Mouse (Mus musculus) large intestine, adult 2 months (tissue): ENCODE measurements at regions not wholly inside any gene's neighbourhood (a gene's known extent, or its start where the extent isn't known, plus 50 kb on each side); places are given as distances from the start of the nearest gene placed in this dataset.
"Not testable (repeated sequence)": the region's sequence is repeated elsewhere in the genome, so short reads cannot be mapped to it uniquely, and the experiment has no call there.

Experiments used
- DNase-seq: peaks from one replicate; pipeline ENCODE4 v3.0.0-alpha.2; 2012; ENCODE audit warnings: low read depth, low spot score
- WGBS: fragments of 180-500 bp; shearing (Covaris S2); methylation state at CpG from one replicate; pipeline ENCODE4 v1.1.7; 2018; 5-methylcytosine and 5-hydroxymethylcytosine counted together

DNA sequence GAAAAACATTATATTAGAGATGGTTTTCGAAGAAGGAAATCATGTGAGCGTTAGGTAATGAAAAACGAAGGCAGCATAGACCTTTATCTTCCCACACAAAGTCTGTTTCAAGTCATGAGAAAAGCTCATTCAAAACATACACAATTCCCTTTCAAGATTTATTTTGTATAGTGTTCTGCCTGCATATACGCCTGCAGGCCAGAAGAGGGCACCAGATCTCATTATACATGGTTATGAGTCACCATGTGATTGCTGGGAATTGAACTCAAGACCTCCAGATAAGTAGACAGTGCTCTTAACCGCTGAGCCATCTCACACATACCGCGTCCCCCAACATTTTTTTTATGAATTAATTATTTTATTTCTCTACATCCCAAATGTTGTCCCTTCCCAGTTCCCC, 578.3 kb upstream of the Ccdc54 start:
- 73% methylated on average over 7 of the region's 7 CpGs for WGBS
- DNase-seq: no peak

DNA sequence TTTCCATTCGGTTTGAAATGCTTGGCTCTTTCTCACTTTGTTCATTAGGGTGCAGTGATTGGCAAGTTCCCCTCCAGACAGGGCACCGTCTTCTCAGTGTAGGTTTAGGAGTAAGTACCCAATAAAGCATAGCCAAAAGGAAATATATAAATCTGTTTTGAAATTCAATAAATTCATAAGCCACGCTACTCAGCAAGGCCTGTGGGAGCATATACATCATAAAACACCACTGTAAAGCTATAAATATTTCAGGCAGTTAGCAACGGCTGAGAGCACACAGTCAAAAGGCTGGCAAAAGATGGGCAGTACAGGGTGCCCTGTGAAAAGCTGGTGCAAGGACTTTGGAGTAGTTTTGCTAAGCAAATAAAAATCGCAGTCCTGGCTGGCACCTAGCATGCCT, 569.8 kb upstream of the Ccdc54 start:
- no peak for DNase-seq
- 22% methylated on average over 5 of the region's 5 CpGs for WGBS

DNA sequence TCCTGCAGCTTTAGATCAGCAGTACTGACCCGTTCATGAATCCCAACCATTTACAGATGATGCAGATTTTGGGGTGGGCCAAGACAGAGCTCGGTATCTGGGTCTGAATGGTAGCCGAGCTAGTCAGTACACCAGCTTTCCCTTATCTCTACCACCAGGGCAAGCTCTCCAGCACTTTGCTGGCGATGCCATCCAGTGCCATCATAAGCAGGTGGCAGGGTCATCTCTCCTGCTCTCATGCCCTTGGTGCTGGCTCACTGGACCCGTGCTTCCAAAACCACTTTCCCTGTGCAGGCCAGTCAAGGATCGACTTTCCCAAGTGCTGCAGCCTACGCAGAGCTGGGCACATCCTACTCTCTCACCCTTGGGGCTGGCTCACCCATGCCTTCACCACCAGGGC, 547.6 kb upstream of the Ccdc54 start:
- 84% methylated on average over 7 of the region's 7 CpGs for WGBS
- DNase-seq: no peak

DNA sequence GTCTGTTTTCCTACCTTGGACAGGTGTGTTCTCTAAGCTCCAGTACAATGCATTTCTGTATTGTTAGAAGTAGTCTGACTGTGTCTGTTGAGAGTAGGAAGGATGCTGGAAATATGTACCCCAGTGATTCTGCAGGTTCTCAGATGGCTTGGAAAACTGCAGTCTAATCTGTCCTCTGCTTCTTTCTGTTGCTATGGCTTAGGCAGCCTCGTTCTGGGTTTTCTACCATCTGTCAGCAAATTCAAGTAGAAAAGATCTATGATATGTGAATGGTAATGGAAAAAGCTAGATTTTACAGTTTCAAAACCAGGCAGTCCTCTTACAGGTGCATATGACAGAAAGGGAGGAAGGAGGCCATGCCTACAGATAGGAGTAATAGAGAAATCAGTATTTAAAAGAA, 528.9 kb upstream of the Ccdc54 start:
- 63% methylated on average over 1 of the region's 1 CpGs for WGBS
- DNase-seq: no peak

DNA sequence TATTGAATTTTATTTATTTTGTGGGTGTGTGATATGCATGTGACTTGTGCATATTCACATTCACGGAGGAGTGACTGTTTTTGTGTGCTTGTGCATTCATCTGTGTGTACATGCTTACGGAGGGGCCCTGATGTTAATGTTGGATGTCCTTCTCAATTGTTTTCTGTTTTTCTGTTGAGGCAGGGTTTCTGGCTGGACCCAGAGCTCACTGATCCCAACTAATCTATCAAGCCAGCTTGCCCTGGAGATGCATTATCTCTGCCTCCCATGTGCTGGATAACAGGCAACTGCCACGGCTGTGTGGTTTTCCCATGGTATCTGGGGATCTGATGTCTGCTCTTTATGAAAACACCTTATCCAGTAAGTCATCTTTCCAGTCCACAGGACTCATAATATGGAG, 527.4 kb upstream of the Ccdc54 start:
- no peak for DNase-seq
- 74% methylated on average over 3 of the region's 3 CpGs for WGBS

DNA sequence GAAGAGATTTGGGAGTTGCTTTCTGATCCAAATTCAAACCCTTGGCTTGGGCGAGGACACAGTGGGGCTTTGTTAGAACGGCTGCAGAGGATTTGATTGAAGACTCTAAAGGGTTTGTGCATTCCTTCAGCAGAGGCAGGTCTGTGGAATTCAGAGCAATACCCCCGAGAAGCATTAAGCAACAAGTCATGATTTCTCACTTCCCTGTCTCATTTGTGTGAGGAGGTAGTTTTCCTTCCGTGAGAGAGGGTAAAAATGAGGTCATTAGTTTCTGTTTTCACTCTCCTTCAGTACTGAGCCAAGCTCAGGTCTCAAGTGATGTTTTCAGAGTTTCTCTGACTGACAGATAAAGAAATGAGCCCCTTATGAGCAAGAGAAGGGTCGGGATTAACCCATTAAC, 526.9 kb upstream of the Ccdc54 start:
- 25% methylated on average over 5 of the region's 5 CpGs for WGBS

GRCm38 (mm10) chr16:51109864-51110263, 518.9 kb upstream of the Ccdc54 start:
- DNase-seq: no peak

More for the DNA sequence above, 526.9 kb upstream of the Ccdc54 start:
- DNase-seq: no peak

DNA sequence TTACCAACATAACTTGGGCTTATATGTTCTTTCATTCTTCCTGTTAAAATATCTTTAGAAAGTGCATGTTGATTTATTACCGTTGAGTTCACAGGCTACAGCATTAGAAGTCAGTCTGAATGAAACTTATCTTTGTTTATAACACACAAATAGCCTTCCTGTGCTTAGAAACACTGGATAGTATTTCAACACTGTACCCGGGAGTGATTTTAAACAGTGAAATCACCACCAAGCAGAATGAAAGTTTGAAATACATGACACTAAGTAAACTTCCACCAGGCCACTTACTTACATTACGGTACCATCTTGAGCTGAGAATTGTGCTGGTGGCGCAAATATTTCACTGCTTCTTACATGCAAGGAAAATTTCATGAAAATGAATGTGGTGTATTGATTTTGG, 516.5 kb upstream of the Ccdc54 start:
- DNase-seq: no peak
- WGBS: 60% methylated on average over 4 of the region's 4 CpGs

- no peak for DNase-seq
- 86% methylated on average over 7 of the region's 7 CpGs for WGBS
Observed at GRCm38 (mm10) chr16:51086556-51086955, 495.6 kb upstream of the Ccdc54 start.

- WGBS: 51% methylated on average over 4 of the region's 4 CpGs
- DNase-seq: no peak
Observed at GRCm38 (mm10) chr16:51080146-51080545, 489.2 kb upstream of the Ccdc54 start.

DNA sequence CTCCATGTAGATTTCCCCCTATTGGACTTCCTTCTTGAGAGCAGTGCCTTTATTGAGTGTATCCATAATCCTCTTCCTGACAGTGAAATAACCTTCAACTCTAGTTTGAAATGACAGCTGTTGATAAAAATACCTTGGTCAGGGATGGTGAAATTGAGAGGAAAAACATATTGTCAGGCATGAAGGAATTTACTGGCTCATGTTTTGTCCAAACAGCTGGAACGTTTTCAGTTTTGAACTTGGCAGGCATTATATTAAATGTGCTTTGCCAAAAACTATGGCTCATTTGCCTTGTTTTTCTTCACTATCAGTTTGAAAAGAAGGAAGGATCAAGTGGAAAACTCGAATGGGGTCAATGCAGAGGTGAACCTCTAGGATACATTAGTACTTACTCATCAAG, 457.7 kb upstream of the Ccdc54 start:
- 48% methylated on average over 2 of the region's 2 CpGs for WGBS

GRCm38 (mm10) chr16:51048169-51048568, 457.2 kb upstream of the Ccdc54 start:
- DNase-seq: no peak
- WGBS: 70% methylated on average over 4 of the region's 4 CpGs

More for the DNA sequence above, 457.7 kb upstream of the Ccdc54 start:
- no peak for DNase-seq

DNA sequence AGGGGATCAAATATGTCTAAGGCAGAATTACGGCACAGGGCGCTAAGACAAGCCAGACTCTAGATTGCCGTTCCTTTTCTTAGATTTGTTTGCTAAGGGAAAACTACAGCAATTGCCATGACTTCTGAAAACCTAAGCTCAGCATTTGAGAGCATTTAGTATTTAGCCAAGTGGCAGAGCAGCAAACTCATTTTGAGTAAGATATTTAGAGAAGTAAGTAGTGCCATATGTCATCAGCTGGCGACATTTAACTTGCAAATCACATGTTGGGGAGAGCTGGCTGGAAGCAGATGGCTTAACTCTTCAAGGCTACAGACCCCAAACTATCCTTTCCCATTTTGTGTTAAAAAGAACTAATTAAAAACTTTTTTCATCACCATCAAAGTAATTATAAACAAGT, 450.4 kb upstream of the Ccdc54 start:
- no peak for DNase-seq
- 73% methylated on average over 4 of the region's 4 CpGs for WGBS

DNA sequence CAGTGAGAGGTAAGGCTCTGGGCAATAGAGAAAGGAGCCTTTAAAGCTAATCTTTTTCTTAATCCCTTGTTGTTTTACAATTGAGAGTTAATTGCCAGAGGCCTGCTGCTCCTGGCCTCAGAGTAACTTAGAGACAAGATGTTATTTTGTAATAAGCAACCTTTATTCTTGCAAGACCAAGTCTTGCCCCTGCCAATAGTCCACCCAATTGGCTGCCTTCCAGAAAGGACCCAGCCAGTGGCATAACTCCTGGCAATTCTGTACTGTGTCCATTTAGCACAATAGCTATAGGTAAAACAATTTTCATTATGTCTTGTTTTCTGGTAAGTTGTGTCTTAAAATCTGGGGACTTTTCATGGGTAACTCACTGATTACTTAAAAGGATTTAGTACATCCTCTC, 411.9 kb upstream of the Ccdc54 start:
- no peak for DNase-seq

GRCm38 (mm10) chr16:50964395-50964794, 373.4 kb upstream of the Ccdc54 start:
- 77% methylated on average over 2 of the region's 2 CpGs for WGBS
- no peak for DNase-seq

DNA sequence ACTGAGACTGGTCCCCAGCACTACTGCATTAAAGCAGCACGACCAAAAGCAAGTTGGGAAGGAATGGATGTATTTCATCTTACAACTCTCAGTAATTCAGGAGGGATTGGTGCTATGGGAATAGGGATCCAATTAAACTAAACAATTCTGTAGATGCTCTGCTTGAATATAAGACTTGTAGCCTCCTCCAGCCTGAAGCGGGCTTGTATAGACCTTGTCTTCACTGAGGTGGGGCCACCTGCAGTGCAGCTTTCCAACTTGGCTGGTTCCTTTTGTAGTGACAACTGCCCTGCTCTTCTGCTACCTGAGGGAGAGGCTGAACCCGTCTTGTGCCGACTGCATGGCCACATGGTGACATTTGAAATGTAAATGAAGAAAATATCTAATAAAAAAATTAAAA, 353.1 kb upstream of the Ccdc54 start:
- 82% methylated on average over 4 of the region's 4 CpGs for WGBS

DNA sequence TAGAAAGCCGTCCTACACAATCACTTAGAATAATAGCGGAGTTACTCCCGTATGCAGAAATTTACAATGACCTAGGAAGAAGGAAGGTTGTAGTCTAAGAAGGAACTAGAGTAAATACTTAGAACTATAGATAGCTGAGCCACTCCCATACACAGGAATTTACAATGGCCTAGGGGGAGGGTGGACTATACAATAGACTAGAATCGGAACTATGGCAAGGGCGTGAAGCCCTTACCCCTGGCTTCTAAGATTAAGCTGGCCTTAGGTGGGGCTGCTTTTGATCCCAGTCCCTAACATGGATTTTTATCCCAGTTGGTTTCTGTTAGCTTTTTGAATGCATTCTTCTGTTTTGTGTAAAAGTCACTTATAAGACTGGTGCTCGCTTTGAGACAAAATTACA, 352.6 kb upstream of the Ccdc54 start:
- WGBS: 70% methylated on average over 6 of the region's 6 CpGs
- DNase-seq: not testable (repeated sequence)

More for the DNA sequence above, 353.1 kb upstream of the Ccdc54 start:
- DNase-seq: no peak

GRCm38 (mm10) chr16:50942291-50942690, 351.3 kb upstream of the Ccdc54 start:
- DNase-seq: no peak

- 45% methylated on average over 6 of the region's 6 CpGs for WGBS
Observed at GRCm38 (mm10) chr16:50939316-50939715, 348.4 kb upstream of the Ccdc54 start.

GRCm38 (mm10) chr16:50907732-50908131, 316.8 kb upstream of the Ccdc54 start:
- DNase-seq: no peak
- 54% methylated on average over 2 of the region's 2 CpGs for WGBS

More at GRCm38 (mm10) chr16:50939316-50939715, 348.4 kb upstream of the Ccdc54 start:
- no peak for DNase-seq

DNA sequence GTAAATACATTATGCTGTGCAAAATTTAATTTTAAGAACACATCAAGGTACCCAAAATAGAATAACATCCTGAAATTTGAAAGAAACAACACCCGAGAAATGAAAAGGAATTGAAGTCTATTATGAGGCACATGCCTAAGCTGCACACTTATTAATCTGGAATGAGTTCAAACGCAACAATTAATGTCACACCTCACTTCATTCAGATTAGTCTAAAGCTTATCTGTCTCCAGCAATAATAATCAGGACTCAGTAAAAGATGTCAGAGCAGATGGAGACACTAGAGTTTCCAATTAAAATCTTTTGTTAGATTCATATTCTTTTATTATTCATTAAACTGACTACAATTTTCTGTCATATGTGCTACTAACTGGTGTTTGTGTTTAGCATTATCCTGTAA, 308.2 kb upstream of the Ccdc54 start:
- no peak for DNase-seq
- WGBS: 87% methylated on average over 2 of the region's 2 CpGs

- DNase-seq: no peak
- 34% methylated on average over 3 of the region's 3 CpGs for WGBS
Observed at GRCm38 (mm10) chr16:50877926-50878325, 287.0 kb upstream of the Ccdc54 start.

GRCm38 (mm10) chr16:50871318-50871717, 280.4 kb upstream of the Ccdc54 start:
- DNase-seq: no peak
- WGBS: 60% methylated on average over 4 of the region's 4 CpGs
